ENCODE assay signal across 17 mouse cellular contexts in genomic region chr17:75242086-75242485, GRCm38 (mm10).
"Had no signal": no experiment of that assay in that cellular context is flagged by ENCODE, and none has a peak within 500 bp of the region (broad histone marks: within the 10 kb centered on the region; RNA-seq: fewer than 3 reads in every experiment).

No protein-coding gene starts in this region.

- H3K9ac ChIP-seq: liver, embryonic 14.5 days; lung, embryonic 14.5 days; midbrain, embryonic 13.5 days; midbrain, embryonic 15.5 days; neural tube, embryonic 12.5 days had no signal

- H3K9me3 ChIP-seq: midbrain, embryonic 10.5 days; midbrain, embryonic 13.5 days; midbrain, embryonic 15.5 days; neural tube, embryonic 12.5 days had no signal

- H3K4me1 ChIP-seq: midbrain, embryonic 10.5 days; midbrain, embryonic 13.5 days; midbrain, embryonic 15.5 days; neural tube, embryonic 12.5 days had no signal

- H3K27ac ChIP-seq: liver, embryonic 14.5 days; midbrain, embryonic 10.5 days; midbrain, embryonic 13.5 days; midbrain, embryonic 15.5 days; neural tube, embryonic 12.5 days had no signal

- DNase-seq: lung, adult 18-20 months; lung, embryonic 14.5 days; lung, postnatal 10 days; lung, postnatal 4 days; retina, postnatal 1 day; right cerebral cortex, adult 18-20 months; right cerebral cortex, postnatal 25 days; right cerebral cortex, postnatal 4 days; spleen, adult 18-20 months; thymus, adult 18-20 months; thymus, postnatal 14 days; thymus, postnatal 36 days had no signal

- H3K36me3 ChIP-seq: midbrain, embryonic 10.5 days; midbrain, embryonic 13.5 days; midbrain, embryonic 15.5 days; neural tube, embryonic 12.5 days had no signal

- ATAC-seq: midbrain, embryonic 13.5 days; midbrain, embryonic 15.5 days had no signal

- H3K4me3 ChIP-seq: midbrain, embryonic 10.5 days; midbrain, embryonic 13.5 days; midbrain, embryonic 15.5 days; neural tube, embryonic 12.5 days had no signal

- H3K27me3 ChIP-seq: midbrain, embryonic 13.5 days; midbrain, embryonic 15.5 days; neural tube, embryonic 12.5 days had no signal

- H3K4me2 ChIP-seq: lung, embryonic 14.5 days; midbrain, embryonic 13.5 days; midbrain, embryonic 15.5 days; neural tube, embryonic 12.5 days had no signal
